Mouse (Mus musculus) midbrain, postnatal 0 days (tissue): ENCODE measurements around the gene Dyrk1a. TPM values are rescaled to one million over a fixed set of nuclear protein-coding genes. Genes with fewer than 3 reads are reported as not detected.

ENCODE experiments used
- ATAC-seq: fragments of 200-750 bp; cut with Nextera tagmentation; 2 replicates; pipeline ENCODE4 v1.8.0; 2017; ENCODE audit warnings: moderate number of reproducible peaks, mild to moderate bottlenecking, moderate TSS enrichment, moderate library complexity; ENCODE audit not compliant: low FRiP score
- DNase-seq: peaks from one replicate; pipeline ENCODE4 v3.0.0-alpha.2; 2015; ENCODE audit warnings: low spot score
- H3K27ac ChIP-seq: fragments of 300-500 bp; sonication (generic); 2 replicates; pipeline ENCODE4 v1.5.1; 2014; ENCODE audit warnings: low read depth, mild to moderate bottlenecking, low read length, mixed read lengths
- H3K27me3 ChIP-seq: fragments of 300-500 bp; sonication (generic); 2 replicates; pipeline ENCODE4 v1.6.1; 2014; ENCODE audit warnings: low read length, control low read depth, mixed read lengths; ENCODE audit not compliant: insufficient read depth
- H3K36me3 ChIP-seq: fragments of 300-500 bp; sonication (generic); 2 replicates; pipeline ENCODE4 v1.6.1; 2014; ENCODE audit warnings: low read length, control low read depth, mixed read lengths; ENCODE audit not compliant: insufficient read depth
- H3K4me1 ChIP-seq: fragments of 300-500 bp; sonication (generic); 2 replicates; pipeline ENCODE4 v1.6.1; 2014; ENCODE audit warnings: mild to moderate bottlenecking, control low read depth, antibody characterized with exemption, low read length, mixed read lengths; ENCODE audit not compliant: insufficient read depth
- H3K4me2 ChIP-seq: fragments of 300-500 bp; sonication (generic); 2 replicates; pipeline ENCODE4 v1.6.1; 2014; ENCODE audit warnings: low read depth, mild to moderate bottlenecking, low read length, mixed read lengths; ENCODE audit not compliant: poor library complexity, severe bottlenecking
- H3K4me3 ChIP-seq: fragments of 300-500 bp; sonication (generic); 2 replicates; pipeline ENCODE4 v1.5.1; 2014; ENCODE audit warnings: low read depth, mild to moderate bottlenecking, low read length, moderate library complexity
- H3K9ac ChIP-seq: fragments of 300-500 bp; sonication (generic); replicated peaks from 2 replicates; pipeline ENCODE4 v1.6.1; 2014; ENCODE audit warnings: mild to moderate bottlenecking, low read length, moderate library complexity, mixed read lengths; ENCODE audit not compliant: poor library complexity, severe bottlenecking
- H3K9me3 ChIP-seq: fragments of 300-500 bp; sonication (generic); 2 replicates; pipeline ENCODE4 v1.6.1; 2016; ENCODE audit warnings: low read length, control low read depth
- CTCF ChIP-seq: IDR thresholded peaks from 2 replicates; pipeline ENCODE4 v1.5.1; 2016; ENCODE audit warnings: antibody characterized with exemption, mild to moderate bottlenecking
- WGBS: fragments of 180-500 bp; shearing (Covaris S2); extraction: QIAGEN DNeasy Blood & Tissue Kit; methylation state at CpG from one replicate; pipeline ENCODE4 v1.1.7; 2014; 5-methylcytosine and 5-hydroxymethylcytosine counted together
- polyA plus RNA-seq: library from polyadenylated mRNA; unstranded; fragments of >200 nt; fragmentation: Nextera tagmentation; extraction: Ambion mirVana; gene quantifications from 2 replicates; pipeline ENCODE4 v1.2.1, GENCODE M21; 2015
- total RNA-seq: library from RNA; depleted of rRNA; stranded (reverse); fragments of >200 nt; gene quantifications from 2 replicates; pipeline ENCODE4 v1.2.3, GENCODE M21; 2014

The Dyrk1a gene
- total and polyA plus RNA-seq, 2 experiments from 2014 or later, result 13.7 to 94.2 TPM

DNA sequence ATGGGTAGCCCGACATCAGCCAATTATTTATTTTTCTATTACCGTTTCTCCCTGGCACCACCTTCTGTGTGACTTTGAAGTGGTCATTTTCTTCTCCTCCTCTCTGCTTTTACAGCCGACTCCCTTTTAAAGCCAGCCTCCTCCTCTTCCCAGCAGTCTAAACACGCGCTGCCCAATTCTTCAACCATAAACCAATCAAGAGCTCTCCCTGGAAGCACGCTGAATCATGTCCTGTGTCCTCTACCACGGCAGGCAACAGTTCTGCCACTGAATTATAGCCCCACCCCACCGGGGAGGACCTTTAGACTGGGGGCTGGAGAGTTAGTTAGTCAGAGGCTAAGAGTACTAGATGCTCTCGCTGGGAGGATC lies 32.7 kb upstream of the Dyrk1a start:
- WGBS, result 73% methylated on average over 9 of the region's 9 CpGs
- no peaks in the 10 kb centered on the region for H3K4me1 ChIP-seq
- H3K27me3 ChIP-seq, result no peaks in the 10 kb centered on the region
- TF ChIP-seq CTCF, result no peak
- H3K4me3 ChIP-seq, result no peak overlapping the region
- DNase-seq, result no peak
- H3K36me3 ChIP-seq, result no peaks in the 10 kb centered on the region
- H3K4me2 ChIP-seq, result no peak overlapping the region
- H3K27ac ChIP-seq, result no peak overlapping the region
- no peak overlapping the region for H3K9ac ChIP-seq
- no peak for ATAC-seq
- no peaks in the 10 kb centered on the region for H3K9me3 ChIP-seq

- no peaks in the 10 kb centered on the region for H3K36me3 ChIP-seq
- no peak for TF ChIP-seq CTCF
- no peaks in the 10 kb centered on the region for H3K27me3 ChIP-seq
- ATAC-seq, result no peak
- no peak overlapping the region for H3K9ac ChIP-seq
- no peaks in the 10 kb centered on the region for H3K4me1 ChIP-seq
- H3K4me2 ChIP-seq, result no peak overlapping the region
- H3K4me3 ChIP-seq, result no peak overlapping the region
- DNase-seq, result no peak
- no peak overlapping the region for H3K27ac ChIP-seq
- no peaks in the 10 kb centered on the region for H3K9me3 ChIP-seq
- WGBS, result 97% methylated on average over 9 of the region's 9 CpGs
These were observed 29.7 kb upstream of the Dyrk1a start for GRCm38 (mm10) chr16:94540140-94540539.

GRCm38 (mm10) chr16:94542898-94543297 lies 26.9 kb upstream of the Dyrk1a start:
- no peaks in the 10 kb centered on the region for H3K4me1 ChIP-seq
- H3K36me3 ChIP-seq, result no peaks in the 10 kb centered on the region
- ATAC-seq (no peak), DNase-seq (no peak)
- WGBS, result 91% methylated on average over 8 of the region's 8 CpGs
- no peak overlapping the region for H3K27ac ChIP-seq
- no peak overlapping the region for H3K4me2 ChIP-seq
- no peak for TF ChIP-seq CTCF
- H3K4me3 ChIP-seq, result no peak overlapping the region
- no peak overlapping the region for H3K9ac ChIP-seq
- H3K9me3 ChIP-seq, result no peaks in the 10 kb centered on the region
- no peaks in the 10 kb centered on the region for H3K27me3 ChIP-seq

- no peaks in the 10 kb centered on the region for H3K4me1 ChIP-seq
- H3K27me3 ChIP-seq, result no peaks in the 10 kb centered on the region
- TF ChIP-seq CTCF, result no peak
- no peak overlapping the region for H3K4me2 ChIP-seq
- H3K27ac ChIP-seq, result no peak overlapping the region
- H3K9me3 ChIP-seq, result no peaks in the 10 kb centered on the region
- WGBS, result 76% methylated on average over 11 of the region's 11 CpGs
- H3K9ac ChIP-seq, result no peak overlapping the region
- DNase-seq (no peak), ATAC-seq (no peak)
- H3K36me3 ChIP-seq, result no peaks in the 10 kb centered on the region
- H3K4me3 ChIP-seq, result no peak overlapping the region
These were observed 25.2 kb upstream of the Dyrk1a start for GRCm38 (mm10) chr16:94544540-94545105.

GRCm38 (mm10) chr16:94545781-94546562 lies 23.8 kb upstream of the Dyrk1a start:
- ATAC-seq, result no peak
- DNase-seq, result no peak
- no peak overlapping the region for H3K4me3 ChIP-seq
- no peaks in the 10 kb centered on the region for H3K27me3 ChIP-seq
- no peaks in the 10 kb centered on the region for H3K4me1 ChIP-seq
- H3K9ac ChIP-seq, result no peak overlapping the region
- no peak overlapping the region for H3K27ac ChIP-seq
- no peaks in the 10 kb centered on the region for H3K36me3 ChIP-seq
- H3K9me3 ChIP-seq, result no peaks in the 10 kb centered on the region
- H3K4me2 ChIP-seq, result no peak overlapping the region
- WGBS, result 71% methylated on average over 8 of the region's 8 CpGs
- no peak for TF ChIP-seq CTCF

- no peak overlapping the region for H3K4me2 ChIP-seq
- DNase-seq, result no peak
- WGBS, result 77% methylated on average over 10 of the region's 10 CpGs
- H3K27me3 ChIP-seq, result no peaks in the 10 kb centered on the region
- H3K4me1 ChIP-seq, result no peaks in the 10 kb centered on the region
- H3K9ac ChIP-seq, result no peak overlapping the region
- ATAC-seq, result no peak
- no peak for TF ChIP-seq CTCF
- no peaks in the 10 kb centered on the region for H3K36me3 ChIP-seq
- H3K4me3 ChIP-seq, result no peak overlapping the region
- no peak overlapping the region for H3K27ac ChIP-seq
- H3K9me3 ChIP-seq, result no peaks in the 10 kb centered on the region
These were observed 20.0 kb upstream of the Dyrk1a start for GRCm38 (mm10) chr16:94549813-94550212.
